Mouse (Mus musculus): ENCODE measurements at regions not wholly inside any gene's neighbourhood (a gene's known extent, or its start where the extent isn't known, plus 50 kb on each side); places are given as distances from the start of the nearest gene placed in this dataset.
A peak's percentile ranks its signal among the peaks of the same experiment; 100 is the strongest.

- peak; percentile 19 for DNase-seq (ENCODE audit: low read depth, low spot score)
Measured at GRCm38 (mm10) chr4:152731988-152732387, 254.3 kb upstream of the Kcnab2 start.

- DNase-seq (ENCODE audit: low read depth, low spot score): peak; percentile 27
Measured at GRCm38 (mm10) chr4:152731082-152731720, 253.5 kb upstream of the Kcnab2 start.

- no peak for DNase-seq (ENCODE audit: low read depth, low spot score)
Measured at GRCm38 (mm10) chr4:152729421-152729820, 251.8 kb upstream of the Kcnab2 start.

- peak; percentile 10 for DNase-seq (ENCODE audit: low read depth, low spot score)
Measured at GRCm38 (mm10) chr4:152725881-152726280, 248.2 kb upstream of the Kcnab2 start.

- no peak for DNase-seq (ENCODE audit: low read depth, low spot score)
Measured at GRCm38 (mm10) chr4:152725423-152725822, 247.8 kb upstream of the Kcnab2 start.

- no peak for DNase-seq (ENCODE audit: low read depth, low spot score)
Measured at GRCm38 (mm10) chr4:152724741-152725140, 247.1 kb upstream of the Kcnab2 start.

GRCm38 (mm10) chr4:152724026-152724425 is 246.4 kb upstream of the Kcnab2 start:
- no peak for DNase-seq (ENCODE audit: low read depth, low spot score)

- DNase-seq (ENCODE audit: low read depth, low spot score): no peak
Measured at GRCm38 (mm10) chr4:152720528-152720927, 242.9 kb upstream of the Kcnab2 start.

- DNase-seq (ENCODE audit: low read depth, low spot score): no peak
Measured at GRCm38 (mm10) chr4:152719416-152720127, 241.9 kb upstream of the Kcnab2 start.

GRCm38 (mm10) chr4:152710339-152710738 is 232.7 kb upstream of the Kcnab2 start:
- no peak for DNase-seq (ENCODE audit: low read depth, low spot score)

- DNase-seq (ENCODE audit: low read depth, low spot score): peak; percentile 68
Measured at GRCm38 (mm10) chr4:152700217-152700616, 222.5 kb upstream of the Kcnab2 start.

- no peak for DNase-seq (ENCODE audit: low read depth, low spot score)
Measured at GRCm38 (mm10) chr4:152697247-152697960, 219.7 kb upstream of the Kcnab2 start.

- DNase-seq (ENCODE audit: low read depth, low spot score): no peak
Measured at GRCm38 (mm10) chr4:152691735-152692134, 214.1 kb upstream of the Kcnab2 start.

- no peak for DNase-seq (ENCODE audit: low read depth, low spot score)
Measured at GRCm38 (mm10) chr4:152691302-152691701, 213.6 kb upstream of the Kcnab2 start.

GRCm38 (mm10) chr4:152690766-152691165 is 213.1 kb upstream of the Kcnab2 start:
- no peak for DNase-seq (ENCODE audit: low read depth, low spot score)

GRCm38 (mm10) chr4:152689831-152690230 is 212.2 kb upstream of the Kcnab2 start:
- DNase-seq (ENCODE audit: low read depth, low spot score): peak; percentile 18

- DNase-seq (ENCODE audit: low read depth, low spot score): no peak
Measured at GRCm38 (mm10) chr4:152686509-152687081, 208.9 kb upstream of the Kcnab2 start.

GRCm38 (mm10) chr4:152674140-152674539 is 196.5 kb upstream of the Kcnab2 start:
- no peak for DNase-seq (ENCODE audit: low read depth, low spot score)

- DNase-seq (ENCODE audit: low read depth, low spot score): peak; percentile 74
Measured at GRCm38 (mm10) chr4:152663482-152663881, 185.8 kb upstream of the Kcnab2 start.

GRCm38 (mm10) chr4:152663069-152663468 is 185.4 kb upstream of the Kcnab2 start:
- peak; percentile 74 for DNase-seq (ENCODE audit: low read depth, low spot score)

GRCm38 (mm10) chr4:152662439-152662838 is 184.8 kb upstream of the Kcnab2 start:
- DNase-seq (ENCODE audit: low read depth, low spot score): no peak

GRCm38 (mm10) chr4:152650198-152650597 is 172.5 kb upstream of the Kcnab2 start:
- peak; percentile 85 for DNase-seq (ENCODE audit: low read depth, low spot score)

All from R1 (cell line).